In genomic region chr19:23361124-23361523, GRCm38 (mm10) we compare ENCODE assay signal across 7 mouse cellular contexts.
DNase-seq lines count a peak whose midpoint lies in the region.

No protein-coding gene starts in this region.

- peak; percentile 13 for DNase-seq in kidney, postnatal 14 days
- DNase-seq in kidney, adult 8-10 months, result no peak
- DNase-seq in cerebellum, adult 9-11 months, result peak; percentile 93
- peak; percentile 17 for DNase-seq in heart, postnatal 4 days
- peak; percentile 65 to 73 for DNase-seq in right cerebral cortex, adult 2 months (ENCODE audit: low spot score in 2 of 2)
- no peak for DNase-seq in thymus, postnatal 4 days
- no peak for DNase-seq in thymus, postnatal 14 days

Comparison
In these comparisons a context has a peak if more than half of its experiments do, and no peak if none do; other contexts are left out.
1. DNase-seq: peak in kidney, postnatal 14 days (single experiment), cerebellum, adult 9-11 months (single experiment), heart, postnatal 4 days (single experiment) and right cerebral cortex, adult 2 months (2 of 2); none in kidney, adult 8-10 months (0 of 2), thymus, postnatal 4 days (single experiment) and thymus, postnatal 14 days (single experiment).